Mouse (Mus musculus) embryonic facial prominence, embryonic 15.5 days (tissue): Measurements from ENCODE around the gene Apol9a. TPM values are rescaled to one million over a fixed set of nuclear protein-coding genes. Genes with fewer than 3 reads are reported as not detected.
"Not testable (repeated sequence)": the region's sequence is repeated elsewhere in the genome, so short reads cannot be mapped to it uniquely, and the experiment has no call there.

Source experiments
- ATAC-seq: fragments of 200-750 bp; cut with Nextera tagmentation; 2 replicates; pipeline ENCODE4 v1.8.0; 2017; ENCODE audit warnings: low read depth, moderate TSS enrichment; ENCODE audit not compliant: insufficient number of reproducible peaks, low FRiP score, low TSS enrichment
- H3K27ac ChIP-seq: fragments of 300-500 bp; sonication (generic); replicated peaks from 2 replicates; pipeline ENCODE4 v1.5.1; 2015; ENCODE audit warnings: mild to moderate bottlenecking, inconsistent platforms
- H3K27me3 ChIP-seq: fragments of 300-500 bp; sonication (generic); 2 replicates; pipeline ENCODE4 v1.6.1; 2015; ENCODE audit warnings: inconsistent platforms
- H3K36me3 ChIP-seq: fragments of 300-500 bp; sonication (generic); 2 replicates; pipeline ENCODE4 v1.6.1; 2015; ENCODE audit warnings: mild to moderate bottlenecking, inconsistent platforms
- H3K4me1 ChIP-seq: fragments of 300-500 bp; sonication (generic); 2 replicates; pipeline ENCODE4 v1.6.1; 2015; ENCODE audit warnings: inconsistent platforms
- H3K4me2 ChIP-seq: fragments of 300-500 bp; sonication (generic); replicated peaks from 2 replicates; pipeline ENCODE4 v1.6.1; 2015; ENCODE audit warnings: mild to moderate bottlenecking, inconsistent platforms
- H3K4me3 ChIP-seq: fragments of 300-500 bp; sonication (generic); replicated peaks from 2 replicates; pipeline ENCODE4 v1.5.1; 2015; ENCODE audit warnings: mild to moderate bottlenecking, inconsistent platforms
- H3K9ac ChIP-seq: fragments of 300-500 bp; sonication (generic); 2 replicates; pipeline ENCODE4 v1.6.1; 2015; ENCODE audit warnings: inconsistent platforms
- H3K9me3 ChIP-seq: fragments of 300-500 bp; sonication (generic); replicated peaks from 2 replicates; pipeline ENCODE4 v1.6.1; 2016; ENCODE audit warnings: inconsistent platforms
- WGBS: fragments of 180-500 bp; shearing (Covaris S2); methylation state at CpG from one replicate; pipeline ENCODE4 v1.1.7; 2015; 5-methylcytosine and 5-hydroxymethylcytosine counted together
- polyA plus RNA-seq: library from polyadenylated mRNA; unstranded; fragments of >200 nt; fragmentation: Nextera tagmentation; extraction: Ambion mirVana; gene quantifications from 2 replicates; pipeline ENCODE4 v1.2.1, GENCODE M21; 2015

Gene Apol9a
- 0.13 and 0.20 TPM in 2 replicates for polyA plus RNA-seq

DNA sequence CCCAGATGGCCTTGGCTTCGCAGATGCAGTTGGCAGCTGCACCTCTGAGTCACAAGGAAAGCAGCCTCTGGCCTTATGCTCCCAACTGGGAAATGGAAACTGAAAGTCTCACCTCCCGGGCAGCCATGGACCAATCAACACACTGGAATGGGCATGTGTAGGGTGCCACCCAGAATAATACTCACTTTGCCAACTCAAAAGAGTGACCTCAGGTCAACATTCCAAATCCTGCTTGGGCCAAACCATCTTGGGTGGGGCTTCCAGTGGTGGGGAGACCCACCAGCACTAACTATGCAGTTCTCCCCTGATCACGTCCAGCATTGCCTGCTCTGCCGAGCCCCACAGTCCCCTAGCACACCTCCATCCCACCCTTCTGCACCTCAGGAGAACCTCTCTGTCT is at the start of gene Apol9a:
TSS of gene Apol9a (minus strand) at position 101 of the 400 bp plus-strand sequence.
- H3K27me3 ChIP-seq, H3K4me2 ChIP-seq, H3K36me3 ChIP-seq, H3K9ac ChIP-seq, H3K27ac ChIP-seq, H3K4me3 ChIP-seq, H3K4me1 ChIP-seq, ATAC-seq, H3K9me3 ChIP-seq: not testable (repeated sequence)
- WGBS, result 57% methylated on average over 1 of the region's 4 CpGs

DNA sequence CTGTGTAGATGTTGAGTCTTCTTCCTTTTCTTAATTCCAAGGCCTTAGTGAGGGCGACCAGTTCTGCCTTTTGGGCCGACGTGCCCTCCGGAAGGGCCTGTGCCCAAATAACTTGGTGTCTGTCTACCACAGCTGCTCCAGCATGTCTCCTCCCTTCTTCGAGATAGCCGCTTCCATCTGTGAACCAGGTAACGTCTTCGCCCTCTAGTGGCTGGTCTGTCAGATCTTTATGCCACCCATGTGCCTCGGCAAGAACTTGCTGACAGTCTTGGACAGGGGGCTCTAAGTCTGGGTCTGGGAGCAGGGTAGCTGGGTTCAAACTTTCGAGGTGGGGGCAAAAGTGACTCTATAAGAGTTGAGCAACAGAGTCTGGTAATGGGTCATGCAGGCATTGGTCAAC is 39.0 kb upstream of the Apol9a start:
- not testable (repeated sequence) for H3K4me1 ChIP-seq, ATAC-seq, H3K36me3 ChIP-seq, H3K4me3 ChIP-seq, H3K27me3 ChIP-seq, H3K9ac ChIP-seq, H3K4me2 ChIP-seq, H3K9me3 ChIP-seq, H3K27ac ChIP-seq
- 50% methylated on average over 10 of the region's 10 CpGs for WGBS

DNA sequence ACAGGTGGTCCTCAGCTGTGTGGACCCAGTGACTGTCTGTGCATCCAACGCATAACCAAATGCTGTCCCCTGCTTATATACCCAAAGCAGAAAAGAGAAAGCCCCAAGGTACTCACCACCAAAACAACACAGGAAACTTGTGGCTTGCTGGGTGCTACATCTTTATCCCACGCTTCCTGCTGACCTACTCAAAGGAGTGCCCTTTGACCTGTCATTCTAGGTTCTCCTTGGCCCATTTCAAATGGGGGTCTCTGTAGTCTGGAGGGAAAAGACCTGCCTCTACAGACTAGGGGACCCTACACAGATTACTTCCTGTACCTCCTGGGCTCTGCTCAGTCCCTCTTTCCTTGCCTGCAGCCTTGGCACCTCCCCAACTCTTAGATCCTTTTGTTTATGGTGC is 36.5 kb upstream of the Apol9a start, which contains the start of gene Apol7b:
TSS of gene Apol7b (minus strand) at position 101 of the 400 bp plus-strand sequence.
- 91% methylated on average over 2 of the region's 2 CpGs for WGBS
- ATAC-seq, H3K36me3 ChIP-seq, H3K9ac ChIP-seq, H3K27me3 ChIP-seq, H3K9me3 ChIP-seq, H3K4me1 ChIP-seq, H3K4me2 ChIP-seq, H3K4me3 ChIP-seq, H3K27ac ChIP-seq: not testable (repeated sequence)

DNA sequence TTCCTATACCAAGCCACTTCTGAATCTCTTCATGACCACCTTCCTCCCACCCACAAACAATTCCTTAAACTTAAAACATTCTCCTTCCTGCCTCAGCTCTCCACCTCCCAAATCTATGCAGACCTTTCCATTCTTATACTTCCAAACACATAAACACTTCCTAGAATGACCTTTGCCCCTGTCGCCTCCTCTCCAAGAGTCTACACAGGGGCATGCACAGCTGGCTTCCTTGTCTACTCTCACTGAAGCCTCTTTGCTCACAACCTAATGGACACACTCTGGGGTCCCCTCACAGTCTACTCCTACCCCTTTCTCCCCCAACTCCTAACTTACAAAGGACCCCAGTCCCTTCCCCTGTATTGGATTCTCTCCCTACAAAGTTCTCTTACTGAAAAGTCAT is 34.7 kb upstream of the Apol9a start:
- H3K4me2 ChIP-seq, H3K36me3 ChIP-seq, H3K27ac ChIP-seq, H3K4me1 ChIP-seq, H3K9me3 ChIP-seq, H3K4me3 ChIP-seq, ATAC-seq, H3K9ac ChIP-seq, H3K27me3 ChIP-seq: not testable (repeated sequence)
- WGBS, result 90% methylated on average over 1 of the region's 1 CpGs

DNA sequence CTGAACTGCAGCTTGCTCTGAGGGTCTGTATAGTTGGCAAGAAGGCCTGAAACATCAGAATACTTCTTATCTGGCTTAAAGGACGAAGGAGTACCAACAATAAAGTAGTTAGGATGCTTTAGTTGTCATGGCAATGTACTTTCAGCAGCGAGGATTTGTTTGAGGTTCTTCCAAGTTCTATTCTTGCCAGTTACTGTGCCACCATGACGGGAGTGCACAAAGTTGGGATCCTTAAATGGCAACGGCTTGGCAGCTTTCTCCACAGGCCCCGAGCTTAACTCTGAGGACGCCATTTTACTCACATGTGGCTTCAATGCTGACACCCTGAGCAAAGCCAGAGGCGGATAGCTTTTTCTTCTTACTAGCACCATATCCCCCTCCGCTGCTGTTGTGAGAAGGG is 33.8 kb upstream of the Apol9a start:
- H3K4me2 ChIP-seq, H3K9ac ChIP-seq, H3K27ac ChIP-seq, H3K4me1 ChIP-seq, H3K4me3 ChIP-seq, H3K27me3 ChIP-seq, H3K9me3 ChIP-seq, H3K36me3 ChIP-seq, ATAC-seq: not testable (repeated sequence)
- WGBS, result 69% methylated on average over 8 of the region's 8 CpGs

DNA sequence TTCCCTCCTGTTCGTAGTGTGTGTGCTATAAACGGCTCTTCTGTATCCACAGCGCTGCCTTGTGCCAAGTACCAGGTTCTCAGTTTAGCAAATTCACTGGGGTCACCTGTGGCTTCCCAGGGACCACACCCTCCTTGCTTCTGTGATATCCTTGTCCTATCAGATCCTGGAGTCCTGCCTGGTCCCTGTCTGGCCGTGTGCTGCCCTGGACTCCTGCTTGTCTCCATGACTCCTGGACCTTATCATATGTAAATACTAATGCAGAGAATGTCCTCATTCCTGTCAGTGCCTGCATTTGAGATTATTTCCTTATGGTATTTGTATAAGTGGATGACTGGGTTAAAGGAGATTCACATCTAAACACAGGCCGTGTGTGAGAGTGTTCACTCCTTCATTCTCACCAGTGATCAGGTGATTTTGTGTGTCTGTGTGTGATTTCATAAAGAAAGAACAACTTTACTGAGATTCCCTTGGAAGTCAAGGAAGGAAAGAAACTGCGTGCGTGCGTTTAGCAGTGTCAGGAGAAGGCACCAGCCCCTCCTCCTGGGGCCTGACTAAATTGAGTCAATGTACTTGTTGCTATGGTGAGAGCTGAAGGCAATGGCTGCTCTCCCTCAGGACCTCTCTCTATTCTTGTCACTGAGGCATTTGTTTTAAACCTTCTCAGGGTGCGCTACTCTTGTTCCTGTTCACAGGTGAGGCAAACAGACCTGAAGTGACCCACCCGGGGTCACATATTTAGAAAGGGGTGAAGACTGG is 17.9 kb upstream of the Apol9a start:
- not testable (repeated sequence) for H3K9ac ChIP-seq, H3K9me3 ChIP-seq, H3K27ac ChIP-seq, H3K4me1 ChIP-seq, H3K4me3 ChIP-seq, H3K27me3 ChIP-seq, H3K36me3 ChIP-seq, ATAC-seq, H3K4me2 ChIP-seq
- 68% methylated on average over 9 of the region's 10 CpGs for WGBS

DNA sequence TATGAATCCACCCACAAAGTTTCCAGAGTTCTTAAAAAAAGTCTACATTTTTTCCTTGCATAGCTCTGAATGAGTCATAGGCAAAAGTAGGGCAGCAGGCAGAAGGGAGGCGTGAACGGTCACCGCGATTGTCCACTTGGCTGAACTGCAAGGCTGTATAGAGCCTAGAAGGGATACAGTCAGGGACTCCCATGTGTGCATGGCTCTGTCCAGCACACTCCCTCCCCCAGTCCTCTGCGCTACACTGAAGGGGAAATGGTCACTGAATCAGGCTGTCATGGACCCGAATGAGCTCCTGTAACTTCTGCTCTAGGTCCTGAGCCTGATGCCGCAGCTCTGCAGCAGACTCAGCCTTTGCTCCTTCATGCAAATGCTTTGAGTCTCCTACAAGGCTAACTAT is 12.0 kb upstream of the Apol9a start:
- H3K4me2 ChIP-seq, H3K27ac ChIP-seq, H3K4me3 ChIP-seq, H3K27me3 ChIP-seq, ATAC-seq, H3K9ac ChIP-seq, H3K4me1 ChIP-seq, H3K9me3 ChIP-seq, H3K36me3 ChIP-seq: not testable (repeated sequence)
- WGBS, result 80% methylated on average over 3 of the region's 7 CpGs

DNA sequence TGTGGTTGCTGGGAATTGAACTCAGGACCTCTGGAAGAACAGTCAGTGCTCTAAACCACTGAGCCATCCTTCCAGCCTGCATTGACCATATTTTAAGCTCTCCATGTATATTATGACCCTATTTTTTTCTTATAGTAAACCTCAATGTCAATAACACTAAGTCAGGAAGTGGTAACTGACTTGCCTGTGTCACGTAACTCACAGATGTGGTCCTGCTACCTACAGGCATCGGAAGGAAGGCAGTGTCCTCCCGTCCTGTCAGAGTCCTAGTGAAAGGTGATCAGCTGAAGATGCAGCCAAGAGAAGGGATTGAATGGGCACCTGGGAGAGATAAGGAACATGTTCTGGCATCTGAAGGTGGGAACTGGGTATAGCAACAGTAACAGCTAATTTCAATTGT is 8.7 kb upstream of the Apol9a start:
- H3K9ac ChIP-seq, H3K27ac ChIP-seq, H3K27me3 ChIP-seq, H3K4me1 ChIP-seq, ATAC-seq, H3K4me3 ChIP-seq, H3K4me2 ChIP-seq, H3K9me3 ChIP-seq, H3K36me3 ChIP-seq: not testable (repeated sequence)
- no CpG with 5 or more reads among the region's 3 CpGs for WGBS

DNA sequence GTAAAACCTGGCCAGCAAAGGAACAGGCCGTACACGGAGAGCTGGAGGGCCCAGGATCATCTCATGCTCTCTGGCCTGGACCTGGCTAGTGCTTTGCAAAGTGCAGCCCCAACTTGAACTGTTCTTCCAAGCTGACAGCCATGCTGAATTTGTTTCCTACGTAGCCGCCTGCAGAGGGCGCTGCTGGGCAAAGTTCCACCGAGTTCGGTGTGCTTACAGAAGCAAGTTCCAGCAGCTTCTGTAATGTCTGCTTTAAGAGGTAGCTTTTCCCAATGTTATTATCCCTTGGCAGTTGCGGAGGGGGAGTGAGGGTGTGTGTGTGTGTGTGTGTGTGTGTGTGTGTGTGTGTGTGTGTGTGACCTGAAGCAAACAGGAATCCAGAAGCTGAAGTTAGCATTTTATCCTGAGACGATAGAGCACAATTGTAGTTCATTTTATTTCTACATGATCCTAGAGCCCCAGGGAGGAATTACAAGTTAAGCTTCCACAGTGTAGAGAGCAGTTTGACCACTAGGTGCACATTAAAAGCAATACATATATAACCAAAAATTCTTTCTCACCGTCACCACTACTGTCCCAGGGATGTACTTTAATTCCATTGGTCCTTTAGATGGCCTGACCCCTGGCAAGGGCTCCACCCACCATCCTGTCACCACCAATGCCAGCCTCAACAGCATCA is 5.9 kb upstream of the Apol9a start:
- not testable (repeated sequence) for ATAC-seq, H3K4me3 ChIP-seq, H3K9me3 ChIP-seq, H3K27me3 ChIP-seq, H3K36me3 ChIP-seq, H3K9ac ChIP-seq, H3K4me2 ChIP-seq, H3K4me1 ChIP-seq, H3K27ac ChIP-seq
- 21% methylated on average over 4 of the region's 10 CpGs for WGBS

DNA sequence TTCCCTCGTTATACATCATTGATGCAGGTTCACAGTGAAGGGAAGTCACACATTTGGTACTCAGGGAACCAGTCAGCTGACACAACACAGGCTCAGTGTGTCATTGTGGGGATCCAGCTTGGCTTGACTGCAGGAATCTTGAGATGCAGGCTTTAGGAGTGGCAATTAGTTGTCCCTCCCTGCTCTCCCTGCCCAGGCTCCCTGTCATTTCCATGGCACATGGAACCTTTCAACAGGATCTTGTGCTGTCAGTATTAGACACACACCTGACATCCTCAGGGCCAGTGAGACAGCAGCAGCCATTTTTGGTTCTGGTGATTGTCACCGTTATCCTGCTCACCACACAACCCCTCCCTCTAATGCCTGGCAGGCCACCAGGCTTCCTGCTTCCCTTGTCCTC is 4.7 kb upstream of the Apol9a start:
- not testable (repeated sequence) for H3K4me3 ChIP-seq
- 55% methylated on average over 2 of the region's 2 CpGs for WGBS

DNA sequence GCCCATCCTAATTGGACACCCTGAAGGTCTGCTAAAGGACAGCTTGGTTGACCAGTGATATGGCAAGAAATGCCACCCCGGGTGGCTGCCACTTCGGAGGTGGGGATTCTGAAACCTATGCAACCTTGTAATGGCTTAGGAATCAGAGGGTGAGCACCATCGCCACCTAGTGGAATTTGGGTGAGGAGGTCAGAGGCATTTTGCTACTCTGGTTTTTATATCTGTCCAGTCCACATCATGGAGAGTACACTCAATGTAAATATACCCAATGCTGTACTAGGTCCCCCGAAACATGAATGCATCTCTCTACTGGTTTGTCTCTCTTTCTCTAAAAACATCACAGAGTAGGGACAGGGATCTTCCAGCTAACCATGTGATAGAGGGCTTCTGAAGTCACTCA is 1.8 kb upstream of the Apol9a start:
- H3K4me1 ChIP-seq, H3K27me3 ChIP-seq, H3K27ac ChIP-seq, H3K9ac ChIP-seq, H3K4me3 ChIP-seq, H3K36me3 ChIP-seq, H3K9me3 ChIP-seq, ATAC-seq, H3K4me2 ChIP-seq: not testable (repeated sequence)
- 26% methylated on average over 4 of the region's 4 CpGs for WGBS

More for the DNA sequence above, 4.7 kb upstream of the Apol9a start:
- not testable (repeated sequence) for H3K9me3 ChIP-seq, H3K27me3 ChIP-seq, H3K27ac ChIP-seq, H3K4me2 ChIP-seq, H3K4me1 ChIP-seq, ATAC-seq, H3K9ac ChIP-seq, H3K36me3 ChIP-seq

DNA sequence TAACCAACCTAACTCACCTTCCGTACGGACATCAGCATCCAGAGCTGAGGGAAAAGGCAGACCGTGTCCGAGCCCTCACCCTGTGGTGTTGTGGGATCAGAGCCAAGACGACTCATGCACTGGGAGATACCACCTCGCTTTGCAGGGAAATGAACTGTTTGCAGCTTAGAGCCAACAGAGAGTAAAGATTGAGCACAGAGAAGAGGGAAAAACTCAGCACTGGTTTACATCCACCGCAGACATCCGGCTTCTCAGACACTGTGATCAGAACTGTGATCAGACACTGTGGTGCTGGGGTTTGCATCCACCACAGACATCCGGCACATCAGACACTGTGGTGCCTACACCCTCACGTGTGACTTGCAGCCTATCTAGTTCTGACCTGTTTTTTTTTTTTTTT is 4.6 kb downstream of the Apol9a start:
- H3K9ac ChIP-seq, H3K4me2 ChIP-seq, H3K9me3 ChIP-seq, H3K27ac ChIP-seq, H3K27me3 ChIP-seq, H3K36me3 ChIP-seq, H3K4me3 ChIP-seq, ATAC-seq, H3K4me1 ChIP-seq: not testable (repeated sequence)
- 67% methylated on average over 10 of the region's 10 CpGs for WGBS
